Mouse (Mus musculus): ENCODE data around the gene Tns1. TPM values are rescaled to one million over a fixed set of nuclear protein-coding genes. Genes with fewer than 3 reads are reported as not detected.

Gene Tns1
- total and polyA plus RNA-seq, 3 experiments, result 0.40 to 3.6 (median 0.89) TPM

- in situ Hi-C loops (cut with MboI; ENCODE audit: low pct_ligation_motif_present, low pct_unique_long_range_greater_than_20kb, low sequenced_read_pairs), result no loop called here
- H3K4me2 ChIP-seq (ENCODE audit: insufficient read depth, low read depth, poor library complexity, severe bottlenecking), result no peak overlapping the region
- H3K36me3 ChIP-seq (replicated peaks in 1 of 2; ENCODE audit: control insufficient read depth in 1 of 2, insufficient read depth in 1 of 2, low read length in 1 of 2), result no peaks in the 10 kb centered on the region
- dilution Hi-C loops (cut with MboI; ENCODE audit: extremely low pct_ligation_motif_present, extremely low pct_unique_long_range_greater_than_20kb, low sequenced_read_pairs), result no loop called here
- no peaks in the 10 kb centered on the region for H3K79me2 ChIP-seq (replicated peaks; ENCODE audit: control insufficient read depth, extremely low read depth, insufficient read depth, poor library complexity, severe bottlenecking)
- H3K27ac ChIP-seq (ENCODE audit: insufficient read depth, low read depth), result no peak overlapping the region
- no peak for DNase-seq (ENCODE audit: extremely low read depth)
- no peak for TF ChIP-seq ZNF384 (IDR thresholded peaks at IDR 0.05; ENCODE audit: low read depth, low read length)
- no peak for TF ChIP-seq NRF1 (IDR thresholded peaks at IDR 0.05; ENCODE audit: low read depth, low read length)
- peaks cover 0 to 18% of the 10 kb centered on the region in 2 experiments; a peak in 2 of 4 replicates for H3K4me1 ChIP-seq (ENCODE audit: control insufficient read depth in 1 of 2, insufficient read depth in 2 of 2)
- no peak overlapping the region for H3K9ac ChIP-seq (ENCODE audit: insufficient read depth, low read depth)
- H3K9me3 ChIP-seq (replicated peaks; ENCODE audit: low read length), result no peaks in the 10 kb centered on the region
- no peak overlapping the region for H3K4me3 ChIP-seq (replicated peaks in 1 of 3; ENCODE audit: low read depth in 2 of 3, low read length in 2 of 3, poor library complexity in 1 of 3)
- H3K27me3 ChIP-seq (replicated peaks), result peaks cover 4% of the 10 kb centered on the region
Observed at GRCm38 (mm10) chr1:74001449-74001820, 122.8 kb downstream of the Tns1 start.

DNA sequence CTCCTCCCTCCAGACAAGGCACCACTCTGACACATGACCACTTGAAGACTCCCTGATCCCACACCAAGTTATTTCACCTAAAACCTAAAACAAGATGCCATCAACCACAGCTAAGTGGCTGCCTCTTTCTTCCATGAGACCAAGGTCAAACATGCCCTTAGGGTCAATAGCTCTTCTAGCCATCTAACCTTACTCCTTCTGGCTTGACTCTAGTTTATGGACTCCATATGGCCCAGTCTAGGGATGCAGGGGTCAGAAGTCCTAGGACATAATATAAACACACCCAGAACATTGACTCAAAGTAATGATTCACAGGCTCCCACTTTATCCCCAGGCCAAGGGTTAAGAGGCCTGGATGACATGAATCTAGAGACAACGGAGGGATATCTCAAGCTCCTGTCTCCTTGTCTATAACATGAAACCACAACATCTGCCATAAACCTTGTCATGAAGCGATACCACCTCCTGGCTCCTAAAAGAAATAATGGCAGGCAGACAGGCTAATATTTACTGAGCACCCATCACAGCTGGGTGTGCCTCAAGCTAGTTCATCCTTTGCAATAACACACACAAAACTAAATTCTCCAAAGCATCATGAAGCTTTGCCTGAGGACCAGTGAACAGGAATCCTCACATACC lies 123.3 kb downstream of the Tns1 start:
- DNase-seq (ENCODE audit: extremely low read depth), result no peak
- H3K4me1 ChIP-seq (ENCODE audit: control insufficient read depth in 1 of 2, insufficient read depth in 2 of 2), result peaks cover 0 to 18% of the 10 kb centered on the region in 2 experiments; a peak in 2 of 4 replicates
- H3K79me2 ChIP-seq (replicated peaks; ENCODE audit: control insufficient read depth, extremely low read depth, insufficient read depth, poor library complexity, severe bottlenecking), result no peaks in the 10 kb centered on the region
- H3K4me2 ChIP-seq (ENCODE audit: insufficient read depth, low read depth, poor library complexity, severe bottlenecking), result no peak overlapping the region
- H3K4me3 ChIP-seq (replicated peaks in 1 of 3; ENCODE audit: low read depth in 2 of 3, low read length in 2 of 3, poor library complexity in 1 of 3), result no peak overlapping the region
- H3K9ac ChIP-seq (ENCODE audit: insufficient read depth, low read depth), result no peak overlapping the region
- TF ChIP-seq MYC (IDR thresholded peaks at IDR 0.05; ENCODE audit: low read depth, low read length), result no peak
- TF ChIP-seq NELFE (IDR thresholded peaks at IDR 0.05; ENCODE audit: low read depth, low read length), result no peak
- no peak for TF ChIP-seq E2F4 (IDR thresholded peaks at IDR 0.05; ENCODE audit: insufficient replicate concordance, low read depth, low read length)
- TF ChIP-seq POLR2AphosphoS2 (IDR thresholded peaks at IDR 0.05; ENCODE audit: low read depth, low read length), result no peak
- no peak for TF ChIP-seq MEF2A (IDR thresholded peaks at IDR 0.05; ENCODE audit: borderline replicate concordance, low read depth, low read length)
- TF ChIP-seq SMC3 (IDR thresholded peaks at IDR 0.05; ENCODE audit: low read depth, low read length), result no peak
- TF ChIP-seq BHLHE40 (IDR thresholded peaks at IDR 0.05; ENCODE audit: low read depth, low read length), result no peak
- no peak for TF ChIP-seq USF2 (conservative IDR thresholded peaks at IDR 0.05; ENCODE audit: low read depth, low read length)
- TF ChIP-seq ELF1 (IDR thresholded peaks at IDR 0.05; ENCODE audit: low read depth, low read length), result no peak
- TF ChIP-seq NRF1 (IDR thresholded peaks at IDR 0.05; ENCODE audit: low read depth, low read length), result no peak
- no peak for TF ChIP-seq CHD2 (IDR thresholded peaks at IDR 0.05; ENCODE audit: low read length)
- TF ChIP-seq RAD21 (IDR thresholded peaks at IDR 0.05; ENCODE audit: low read depth, low read length), result no peak
- TF ChIP-seq UBTF (IDR thresholded peaks at IDR 0.05; ENCODE audit: low read depth, low read length), result no peak
- TF ChIP-seq CTCF (conservative IDR thresholded peaks at IDR 0.05 in 1 of 2, IDR thresholded peaks at IDR 0.05 in 1 of 2; ENCODE audit: low read depth in 2 of 2, low read length in 2 of 2), result no peak
- TF ChIP-seq SIN3A (IDR thresholded peaks at IDR 0.05; ENCODE audit: low read length), result no peak
- no peak for TF ChIP-seq MAX (IDR thresholded peaks at IDR 0.05; ENCODE audit: low read length)
- no peak for TF ChIP-seq USF1 (IDR thresholded peaks at IDR 0.05; ENCODE audit: low read depth, low read length)
- no peak for TF ChIP-seq KAT2A (IDR thresholded peaks at IDR 0.05; ENCODE audit: insufficient replicate concordance, low read length)
- TF ChIP-seq ZMIZ1 (IDR thresholded peaks at IDR 0.05; ENCODE audit: low read depth, low read length), result no peak
- TF ChIP-seq TBP (conservative IDR thresholded peaks at IDR 0.05; ENCODE audit: low read depth, low read length), result no peak
- in situ Hi-C loops (cut with MboI; ENCODE audit: low pct_ligation_motif_present, low pct_unique_long_range_greater_than_20kb, low sequenced_read_pairs), result no loop called here
- peaks cover 4% of the 10 kb centered on the region for H3K27me3 ChIP-seq (replicated peaks)
- dilution Hi-C loops (cut with MboI; ENCODE audit: extremely low pct_ligation_motif_present, extremely low pct_unique_long_range_greater_than_20kb, low sequenced_read_pairs), result no loop called here
- no peak overlapping the region for H3K27ac ChIP-seq (ENCODE audit: insufficient read depth, low read depth)
- H3K36me3 ChIP-seq (replicated peaks in 1 of 2; ENCODE audit: control insufficient read depth in 1 of 2, insufficient read depth in 1 of 2, low read length in 1 of 2), result no peaks in the 10 kb centered on the region
- no peaks in the 10 kb centered on the region for H3K9me3 ChIP-seq (replicated peaks; ENCODE audit: low read length)

Data from CH12.LX (cell line).